Mouse (Mus musculus) ES-E14 (cell line): ENCODE data around the gene Tlx3.

Experiments used
- MAFK ChIP-seq: IDR thresholded peaks from 2 replicates; pipeline ENCODE4 v1.6.1; 2014; ENCODE audit warnings: mild to moderate bottlenecking, low read depth, low read length, inconsistent platforms; ENCODE audit not compliant: insufficient read depth
- ZNF384 ChIP-seq: IDR thresholded peaks from 2 replicates; pipeline ENCODE4 v1.6.1; 2012; ENCODE audit warnings: low read depth, low read length, inconsistent platforms

- TF ChIP-seq MAFK (no peak), ZNF384 (no peak)
Observed at GRCm38 (mm10) chr11:33176525-33177245, 26.7 kb downstream of the Tlx3 start.
